Mouse (Mus musculus): Measurements from ENCODE around the gene Efhd1.

Efhd1 gene

DNA sequence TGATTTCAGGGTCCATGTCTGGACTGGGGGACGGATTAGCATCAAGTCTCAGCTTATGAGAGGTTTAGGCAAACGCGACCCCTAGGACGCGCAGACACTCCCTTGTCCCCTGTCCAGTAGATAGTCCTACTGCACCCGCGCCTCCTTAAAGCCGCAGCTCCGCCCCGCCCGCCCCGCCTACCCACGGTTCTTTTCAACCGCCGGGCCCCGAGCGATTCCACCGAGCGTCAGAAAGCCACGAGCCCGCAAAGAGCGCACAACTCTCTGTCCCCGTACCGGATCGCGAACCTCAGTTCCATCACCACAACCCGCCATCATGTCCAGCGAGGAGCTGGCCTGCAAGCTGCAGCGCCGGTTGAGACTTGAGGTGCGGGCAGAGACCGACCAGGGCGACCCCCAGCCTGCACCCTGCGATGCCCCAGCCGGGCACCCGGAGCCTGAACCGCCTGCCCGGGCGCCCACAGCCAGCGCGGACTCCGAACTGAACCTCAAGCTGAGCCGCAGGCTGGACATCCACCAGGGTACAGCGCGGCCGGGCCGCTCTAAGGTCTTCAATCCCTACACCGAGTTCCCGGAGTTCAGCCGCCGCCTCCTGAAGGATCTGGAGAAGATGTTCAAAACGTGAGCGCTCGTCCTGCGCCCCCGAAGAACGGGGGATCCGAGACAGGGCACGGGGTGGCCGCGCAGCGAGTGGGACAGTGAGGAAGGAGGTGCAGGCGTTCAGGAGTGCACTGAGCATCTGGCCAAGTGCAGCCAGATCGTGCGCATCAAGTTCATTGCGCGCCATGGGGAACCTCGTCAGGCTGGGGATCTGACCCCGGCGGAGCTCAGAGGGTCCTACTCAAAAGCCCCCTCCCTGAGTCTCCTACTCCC lies at the start of gene Efhd1:
TSS of gene Efhd1 (plus strand) at position 230 of the 873 bp plus-strand sequence.
- DNase-seq (ENCODE audit: low read depth, low spot score) = no peak

DNA sequence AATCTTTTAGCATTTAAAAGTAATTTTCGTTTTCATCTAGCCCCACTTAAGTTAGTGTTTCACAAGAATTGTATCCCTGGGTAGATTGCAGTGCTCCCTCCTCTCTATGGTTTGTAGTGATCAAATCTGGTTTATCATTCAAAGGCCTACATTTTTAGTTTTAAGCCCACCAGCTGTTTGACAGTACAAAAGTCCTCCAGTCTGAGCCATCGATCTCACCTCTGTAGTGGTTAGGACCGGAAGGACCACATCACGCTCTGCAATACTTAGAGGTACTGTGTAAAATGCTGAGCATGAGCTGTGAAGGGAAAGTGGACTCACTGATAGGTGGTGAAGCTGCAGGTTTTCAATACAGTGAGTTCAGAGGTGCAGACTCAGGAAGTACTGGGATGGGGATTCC lies 49.4 kb upstream of the Efhd1 start:
- DNase-seq (ENCODE audit: low read depth, low spot score) = peak; percentile 35

DNA sequence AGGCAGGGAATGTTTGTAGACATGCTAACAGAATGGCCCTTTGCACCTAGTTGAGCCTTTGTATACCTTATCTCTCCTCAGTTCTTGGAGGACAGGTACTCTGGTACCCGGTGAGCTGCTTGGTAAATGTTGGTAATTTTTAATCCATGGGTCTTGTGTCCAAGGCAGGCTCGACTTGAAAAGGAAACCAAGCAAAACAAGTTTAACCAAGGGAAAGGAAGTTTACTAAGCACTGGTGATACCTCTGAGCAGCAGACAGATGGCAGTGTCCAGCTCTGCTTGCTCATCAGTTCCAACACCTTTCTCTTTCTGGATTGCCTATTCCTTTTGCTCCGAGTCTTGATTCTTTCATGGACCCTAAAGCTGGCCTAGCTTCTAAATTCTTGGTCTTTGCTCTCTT lies 46.2 kb upstream of the Efhd1 start:
- DNase-seq (ENCODE audit: low read depth, low spot score) = peak; percentile 49

GRCm38 (mm10) chr1:87225739-87226138 lies 38.4 kb upstream of the Efhd1 start:
- DNase-seq (ENCODE audit: low read depth, low spot score) = no peak

GRCm38 (mm10) chr1:87226409-87227159 lies 37.6 kb upstream of the Efhd1 start:
- DNase-seq (ENCODE audit: low read depth, low spot score) = no peak

GRCm38 (mm10) chr1:87227160-87227550 lies 37.0 kb upstream of the Efhd1 start:
- DNase-seq (ENCODE audit: low read depth, low spot score) = no peak

GRCm38 (mm10) chr1:87230606-87231005 lies 33.6 kb upstream of the Efhd1 start:
- no peak for DNase-seq (ENCODE audit: low read depth, low spot score)

- no peak for DNase-seq (ENCODE audit: low read depth, low spot score)
These were observed 32.0 kb upstream of the Efhd1 start for GRCm38 (mm10) chr1:87232197-87232596.

DNA sequence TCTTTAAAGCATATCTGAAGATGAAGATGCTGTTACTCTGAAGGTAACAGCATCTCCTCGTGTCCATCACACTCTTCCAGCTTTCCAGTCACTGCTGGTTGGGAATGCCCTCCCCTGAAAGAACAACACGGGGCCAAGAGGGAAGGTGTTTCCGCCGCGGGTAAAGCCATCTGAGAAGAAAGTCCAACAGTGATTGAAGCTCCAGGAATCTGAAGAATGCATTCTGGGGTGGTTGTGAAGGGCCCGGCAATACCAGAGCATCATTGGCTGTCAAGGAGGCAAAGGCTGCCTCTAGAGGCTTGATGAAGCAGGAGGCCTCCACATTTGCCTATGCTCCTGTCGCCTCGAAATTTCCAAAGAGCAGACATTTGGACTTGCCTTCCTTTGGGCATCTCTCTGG lies 25.1 kb upstream of the Efhd1 start:
- DNase-seq (ENCODE audit: low read depth, low spot score) = peak; percentile 34

GRCm38 (mm10) chr1:87243021-87243420 lies 21.1 kb upstream of the Efhd1 start:
- no peak for DNase-seq (ENCODE audit: low read depth, low spot score)

DNA sequence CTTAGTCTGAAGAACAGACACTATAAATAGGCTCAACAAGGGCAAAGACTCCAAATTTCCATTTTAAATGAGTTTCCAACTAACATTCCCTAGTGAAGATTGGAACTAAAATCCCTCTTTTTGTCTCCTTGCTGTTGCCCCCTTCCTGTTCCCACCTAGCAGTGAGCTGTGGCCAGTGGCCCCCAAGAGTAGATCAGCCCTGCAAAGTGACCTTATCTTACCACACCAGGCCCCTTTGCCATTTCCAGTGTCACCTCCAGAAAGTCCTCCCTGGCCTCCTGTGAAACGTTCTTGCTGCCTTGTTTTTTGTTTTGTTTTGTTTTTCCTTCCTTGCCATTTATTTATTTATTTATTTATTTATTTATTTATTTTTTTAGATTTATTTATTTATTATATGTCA lies 18.7 kb upstream of the Efhd1 start:
- DNase-seq (ENCODE audit: low read depth, low spot score) = no peak

GRCm38 (mm10) chr1:87245929-87246815 lies 18.0 kb upstream of the Efhd1 start:
- peak; percentile 83 for DNase-seq (ENCODE audit: low read depth, low spot score)

- DNase-seq (ENCODE audit: low read depth, low spot score) = no peak
These were observed 12.0 kb upstream of the Efhd1 start for GRCm38 (mm10) chr1:87252040-87252609.

GRCm38 (mm10) chr1:87255173-87255572 lies 9.0 kb upstream of the Efhd1 start:
- DNase-seq (ENCODE audit: low read depth, low spot score) = peak; percentile 81

GRCm38 (mm10) chr1:87257691-87258090 lies 6.5 kb upstream of the Efhd1 start:
- no peak for DNase-seq (ENCODE audit: low read depth, low spot score)

- DNase-seq (ENCODE audit: low read depth, low spot score) = no peak
These were observed 5.7 kb upstream of the Efhd1 start for GRCm38 (mm10) chr1:87258484-87258883.

DNA sequence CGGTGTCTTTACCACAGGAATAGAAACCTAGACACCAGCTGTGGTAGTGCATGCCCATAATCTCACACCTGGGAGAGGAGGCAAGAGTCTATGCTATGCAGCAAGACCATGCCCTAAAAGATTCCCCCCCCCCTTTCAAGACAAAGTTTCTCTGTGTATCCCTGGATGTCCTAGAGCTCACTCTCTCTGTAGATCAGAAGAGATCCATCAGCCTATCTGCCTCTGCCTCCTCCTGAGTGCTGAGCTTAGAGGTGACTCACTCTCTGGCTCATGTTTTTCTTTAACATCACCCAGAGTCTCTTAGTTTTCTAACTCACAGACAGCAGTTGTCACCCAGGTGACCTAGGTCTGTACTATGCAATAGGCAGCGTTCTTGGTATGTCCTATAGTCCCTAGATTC lies 4.8 kb upstream of the Efhd1 start:
- peak; percentile 42 for DNase-seq (ENCODE audit: low read depth, low spot score)

- DNase-seq (ENCODE audit: low read depth, low spot score) = no peak
These were observed 906 bp upstream of the Efhd1 start for GRCm38 (mm10) chr1:87263257-87263656.

GRCm38 (mm10) chr1:87263796-87264133 lies 398 bp upstream of the Efhd1 start:
- DNase-seq (ENCODE audit: low read depth, low spot score) = no peak

DNA sequence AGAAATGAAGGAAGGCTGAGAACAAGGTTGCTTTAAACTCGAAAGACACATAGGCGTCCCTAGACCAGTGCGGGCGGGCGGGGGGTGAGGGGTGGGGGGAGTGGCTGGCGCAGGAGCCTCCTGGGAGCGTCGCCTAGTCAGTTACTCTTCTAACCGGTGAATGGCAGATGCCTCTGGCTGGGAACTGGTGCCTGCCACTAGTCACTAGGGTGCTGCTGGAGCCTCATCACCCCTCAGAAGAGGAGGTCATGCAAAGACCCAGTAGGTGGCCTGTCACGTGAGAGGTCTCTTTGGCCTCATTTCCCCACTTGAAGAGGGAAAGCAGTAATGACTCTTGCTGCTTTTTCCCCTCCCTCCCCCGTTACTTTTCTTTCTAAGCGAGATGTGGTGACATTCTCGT lies 1.0 kb downstream of the Efhd1 start:
- DNase-seq (ENCODE audit: low read depth, low spot score) = no peak

DNA sequence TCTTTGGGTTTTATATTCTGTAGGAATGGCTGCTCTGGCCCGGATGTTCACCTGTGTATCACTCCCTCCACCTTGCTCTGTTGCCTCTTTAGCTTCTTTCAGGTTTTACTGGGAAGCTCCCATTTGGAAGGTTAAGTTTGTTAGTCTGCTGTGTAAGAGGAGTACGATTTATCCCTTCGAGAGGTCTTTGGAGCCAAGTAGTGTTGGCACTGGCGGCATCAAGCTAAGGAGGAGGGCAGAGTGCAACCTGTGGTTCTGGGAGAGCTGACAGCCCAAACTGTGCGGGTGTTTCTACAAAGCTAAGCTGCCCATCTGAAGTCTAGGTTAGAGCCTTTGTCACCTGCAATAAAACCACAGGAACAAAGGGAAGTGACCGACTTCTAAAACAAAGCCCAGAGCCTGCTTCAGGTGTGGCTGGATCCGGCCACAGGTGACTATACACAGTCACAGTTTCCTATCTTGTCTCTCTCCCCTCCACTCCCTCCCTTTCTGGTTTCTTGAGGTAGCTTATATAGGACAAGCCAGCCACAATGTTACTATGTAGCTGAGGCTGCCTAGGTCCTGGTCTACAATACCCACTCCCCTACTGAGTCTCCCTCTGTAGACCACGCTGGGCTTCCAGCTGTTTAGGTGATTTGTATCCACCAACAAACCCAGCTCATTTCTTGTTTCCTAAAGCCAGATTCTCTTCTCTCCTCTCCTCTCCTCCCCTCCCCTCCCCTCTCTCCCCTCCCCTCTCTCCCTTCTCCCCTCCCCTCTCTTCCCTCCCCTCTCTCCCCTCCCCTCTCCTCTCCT lies 2.3 kb downstream of the Efhd1 start:
- DNase-seq (ENCODE audit: low read depth, low spot score) = no peak

Measured in 3T3-L1 (cell line).